Comparison of ENCODE assay signal across 20 mouse cellular contexts in genomic region chr1:118955791-118956190, GRCm38 (mm10).
DNase-seq lines count a peak whose midpoint lies in the region; ATAC-seq lines count a peak whose summit lies in the region.
"Had no signal": no experiment of that assay in that cellular context is flagged by ENCODE, and none has a peak within 500 bp of the region (broad histone marks: within the 10 kb centered on the region; RNA-seq: fewer than 3 reads in every experiment).

No protein-coding gene starts in this region.

- no peaks in the 10 kb centered on the region for H3K27me3 ChIP-seq in forebrain, embryonic 13.5 days
- H3K27me3 ChIP-seq in forebrain, embryonic 16.5 days (replicated peaks; ENCODE audit: control insufficient read depth, insufficient read depth, low read length): no peaks in the 10 kb centered on the region
- no peaks in the 10 kb centered on the region for H3K27me3 ChIP-seq in limb, embryonic 10.5 days (ENCODE audit: low read depth, poor library complexity, severe bottlenecking)
- H3K27me3 ChIP-seq in stomach, embryonic 15.5 days (replicated peaks): no peaks in the 10 kb centered on the region
- H3K27me3 ChIP-seq: embryonic facial prominence, embryonic 12.5 days; neural tube, embryonic 13.5 days had no signal

- H3K9me3 ChIP-seq in forebrain, embryonic 13.5 days (replicated peaks): no peaks in the 10 kb centered on the region
- no peaks in the 10 kb centered on the region for H3K9me3 ChIP-seq in forebrain, embryonic 16.5 days (ENCODE audit: control insufficient read depth, low read length)
- no peaks in the 10 kb centered on the region for H3K9me3 ChIP-seq in limb, embryonic 10.5 days (replicated peaks)
- no peaks in the 10 kb centered on the region for H3K9me3 ChIP-seq in stomach, embryonic 15.5 days
- H3K9me3 ChIP-seq: embryonic facial prominence, embryonic 12.5 days; heart, embryonic 10.5 days; hindbrain, embryonic 10.5 days; neural tube, embryonic 13.5 days had no signal

- WGBS in forebrain, embryonic 13.5 days: 93% methylated on average over 11 of the region's 11 CpGs
- WGBS in forebrain, embryonic 16.5 days: 95% methylated on average over 11 of the region's 11 CpGs
- WGBS in limb, embryonic 10.5 days: 94% methylated on average over 11 of the region's 11 CpGs
- 86% methylated on average over 11 of the region's 11 CpGs for WGBS in stomach, embryonic 15.5 days

- H3K4me3 ChIP-seq in forebrain, embryonic 13.5 days: no peak overlapping the region
- no peak overlapping the region for H3K4me3 ChIP-seq in forebrain, embryonic 16.5 days (replicated peaks; ENCODE audit: low read length)
- no peak overlapping the region for H3K4me3 ChIP-seq in limb, embryonic 10.5 days
- no peak overlapping the region for H3K4me3 ChIP-seq in stomach, embryonic 15.5 days (replicated peaks)
- H3K4me3 ChIP-seq: embryonic facial prominence, embryonic 12.5 days; heart, embryonic 10.5 days; hindbrain, embryonic 10.5 days; layer of hippocampus, adult 2 months; myocyte; neural tube, embryonic 13.5 days had no signal

- H3K27ac ChIP-seq in forebrain, embryonic 13.5 days: peak overlapping the region; percentile 55; the same call in 1 of the 2 replicates
- no peak overlapping the region for H3K27ac ChIP-seq in forebrain, embryonic 16.5 days (ENCODE audit: low read length)
- peak overlapping the region; percentile 16; the same call in 1 of the 2 replicates for H3K27ac ChIP-seq in limb, embryonic 10.5 days
- H3K27ac ChIP-seq in stomach, embryonic 15.5 days: 0 out of 2 replicates have a peak overlapping the region, but pooled peaks have one; percentile 12
- H3K27ac ChIP-seq: kidney, postnatal 0 days had no signal

- no peak overlapping the region for H3K9ac ChIP-seq in forebrain, embryonic 13.5 days
- no peak overlapping the region for H3K9ac ChIP-seq in forebrain, embryonic 16.5 days (replicated peaks; ENCODE audit: low read depth, low read length)
- no peak overlapping the region for H3K9ac ChIP-seq in stomach, embryonic 15.5 days
- H3K9ac ChIP-seq: embryonic facial prominence, embryonic 12.5 days; neural tube, embryonic 13.5 days had no signal

- peaks cover 28% of the 10 kb centered on the region for H3K4me1 ChIP-seq in forebrain, embryonic 13.5 days
- peaks cover 20% of the 10 kb centered on the region for H3K4me1 ChIP-seq in forebrain, embryonic 16.5 days (replicated peaks; ENCODE audit: control insufficient read depth, insufficient read depth, low read length)
- peaks cover 24% of the 10 kb centered on the region for H3K4me1 ChIP-seq in limb, embryonic 10.5 days
- H3K4me1 ChIP-seq in stomach, embryonic 15.5 days: peaks cover 23% of the 10 kb centered on the region

- no peak overlapping the region for H3K4me2 ChIP-seq in forebrain, embryonic 13.5 days
- no peak overlapping the region for H3K4me2 ChIP-seq in forebrain, embryonic 16.5 days (ENCODE audit: low read length)
- no peak overlapping the region for H3K4me2 ChIP-seq in stomach, embryonic 15.5 days
- H3K4me2 ChIP-seq: embryonic facial prominence, embryonic 12.5 days; neural tube, embryonic 13.5 days had no signal

- H3K36me3 ChIP-seq in forebrain, embryonic 13.5 days (ENCODE audit: poor library complexity, severe bottlenecking): no peaks in the 10 kb centered on the region
- no peaks in the 10 kb centered on the region for H3K36me3 ChIP-seq in forebrain, embryonic 16.5 days (ENCODE audit: control insufficient read depth, insufficient read depth)
- peaks cover 28% of the 10 kb centered on the region for H3K36me3 ChIP-seq in limb, embryonic 10.5 days
- H3K36me3 ChIP-seq in stomach, embryonic 15.5 days: no peaks in the 10 kb centered on the region
- H3K36me3 ChIP-seq: heart, embryonic 10.5 days; neural tube, embryonic 13.5 days had no signal

- peak; percentile 18 to 49 for DNase-seq in kidney, postnatal 4 days
- no peak for DNase-seq in kidney, adult 18-20 months
- no peak for DNase-seq in limb, embryonic 10.5 days (ENCODE audit: low spot score)
- DNase-seq in retina, postnatal 1 day: no peak
- DNase-seq in adrenal gland, postnatal 25 days: no peak
- DNase-seq: cerebellum, adult 18-20 months; cerebellum, postnatal 14 days; gastrocnemius, postnatal 10 days; liver had no signal

- no peak for ATAC-seq in forebrain, embryonic 13.5 days
- ATAC-seq in forebrain, embryonic 16.5 days: no peak
- ATAC-seq in stomach, embryonic 15.5 days (ENCODE audit: insufficient read depth, low FRiP score, low read depth): no peak; the same call in 1 of the 2 replicates
- ATAC-seq: intestine, postnatal 0 days had no signal

Comparison
In these comparisons a context has a peak if more than half of its experiments do, and no peak if none do; other contexts are left out.
1. DNase-seq: peak in kidney, postnatal 4 days (2 of 2); none in kidney, adult 18-20 months (single experiment), limb, embryonic 10.5 days (single experiment), retina, postnatal 1 day (single experiment) and adrenal gland, postnatal 25 days (single experiment).